Mouse (Mus musculus) liver, embryonic 11.5 days (tissue): Measurements from ENCODE around the gene Tmem198b. TPM values are rescaled to one million over a fixed set of nuclear protein-coding genes. Genes with fewer than 3 reads are reported as not detected.
"Not testable (repeated sequence)": the region's sequence is repeated elsewhere in the genome, so short reads cannot be mapped to it uniquely, and the experiment has no call there.

Source experiments
- ATAC-seq: fragments of 200-750 bp; cut with Nextera tagmentation; replicated peaks from 2 replicates; pipeline ENCODE4 v1.8.0; 2017; ENCODE audit warnings: moderate number of reproducible peaks, mild to moderate bottlenecking, moderate TSS enrichment, moderate library complexity; ENCODE audit not compliant: low FRiP score
- DNase-seq: peaks from one replicate; pipeline ENCODE4 v3.0.0-alpha.2; 2017; ENCODE audit warnings: low spot score
- H3K27ac ChIP-seq: fragments of 300-500 bp; sonication (generic); 2 replicates; pipeline ENCODE4 v1.5.1; 2014; ENCODE audit warnings: mild to moderate bottlenecking, low read depth, low read length, control low read depth
- H3K27me3 ChIP-seq: fragments of 300-500 bp; sonication (generic); replicated peaks from 2 replicates; pipeline ENCODE4 v1.6.1; 2014; ENCODE audit warnings: low read length, mixed read lengths; ENCODE audit not compliant: control insufficient read depth, insufficient read depth
- H3K36me3 ChIP-seq: fragments of 300-500 bp; sonication (generic); 2 replicates; pipeline ENCODE4 v1.6.1; 2014; ENCODE audit warnings: mild to moderate bottlenecking, low read length, moderate library complexity, mixed read lengths; ENCODE audit not compliant: control insufficient read depth, insufficient read depth
- H3K4me1 ChIP-seq: fragments of 300-500 bp; sonication (generic); replicated peaks from 2 replicates; pipeline ENCODE4 v1.6.1; 2014; ENCODE audit warnings: low read length, mixed read lengths; ENCODE audit not compliant: control insufficient read depth, insufficient read depth
- H3K4me2 ChIP-seq: fragments of 300-500 bp; sonication (generic); 2 replicates; pipeline ENCODE4 v1.6.1; 2014; ENCODE audit warnings: mild to moderate bottlenecking, control low read depth, moderate library complexity
- H3K4me3 ChIP-seq: fragments of 300-500 bp; sonication (generic); 2 replicates; pipeline ENCODE4 v1.5.1; 2014; ENCODE audit warnings: low read depth, low read length, control low read depth
- H3K9ac ChIP-seq: fragments of 300-500 bp; sonication (generic); 2 replicates; pipeline ENCODE4 v1.6.1; 2014; ENCODE audit warnings: low read depth, low read length, control low read depth
- H3K9me3 ChIP-seq: fragments of 300-500 bp; sonication (generic); 2 replicates; pipeline ENCODE4 v1.6.1; 2016; ENCODE audit warnings: low read length, inconsistent platforms, mixed read lengths; ENCODE audit not compliant: control insufficient read depth
- whole genome bisulfite sequencing: fragments of 180-500 bp; shearing (Covaris S2); extraction: QIAGEN DNeasy Blood & Tissue Kit; methylation state at CpG from one replicate; pipeline ENCODE4 v1.1.7; 2014; 5-methylcytosine and 5-hydroxymethylcytosine counted together
- polyA plus RNA-seq: library from polyadenylated mRNA; unstranded; fragments of >200 nt; fragmentation: Nextera tagmentation; extraction: Ambion mirVana; gene quantifications from 2 replicates; pipeline ENCODE4 v1.2.1, GENCODE M21; 2014

Gene Tmem198b
- polyA plus RNA-seq, 1 experiment from 2014 or later, result 8.1 TPM

DNA sequence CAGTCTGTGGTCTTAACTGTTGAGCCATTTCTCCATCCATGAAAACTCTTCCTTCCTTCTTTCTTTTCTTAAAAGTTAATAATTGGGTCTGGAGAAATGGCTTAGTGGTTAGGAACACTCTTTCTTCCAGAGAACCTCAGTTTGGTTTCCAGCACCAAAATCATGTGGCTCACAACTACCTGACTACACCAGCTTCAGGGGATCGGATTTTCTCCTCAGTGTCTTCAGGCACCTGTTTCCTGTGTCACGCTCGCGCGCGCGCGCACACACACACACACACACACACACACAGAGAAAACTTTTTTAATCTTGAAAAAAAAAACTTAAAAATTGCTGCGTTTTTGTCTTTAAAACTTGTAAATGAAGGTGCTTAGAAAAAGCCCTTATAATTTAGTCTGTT, 19.7 kb upstream of the Tmem198b start:
- Histone ChIP-seq H3K4me1 (peaks cover 17% of the 10 kb centered on the region), H3K27ac (no peak overlapping the region), H3K9ac (no peak overlapping the region), H3K27me3 (no peaks in the 10 kb centered on the region), H3K36me3 (no peaks in the 10 kb centered on the region; the same call in 1 of the 2 replicates), H3K9me3 (no peaks in the 10 kb centered on the region), H3K4me3 (no peak overlapping the region), H3K4me2 (peak overlapping the region; percentile 20; the same call in 1 of the 2 replicates)
- no peak for ATAC-seq
- WGBS, result 93% methylated on average over 9 of the region's 9 CpGs
- no peak for DNase-seq

DNA sequence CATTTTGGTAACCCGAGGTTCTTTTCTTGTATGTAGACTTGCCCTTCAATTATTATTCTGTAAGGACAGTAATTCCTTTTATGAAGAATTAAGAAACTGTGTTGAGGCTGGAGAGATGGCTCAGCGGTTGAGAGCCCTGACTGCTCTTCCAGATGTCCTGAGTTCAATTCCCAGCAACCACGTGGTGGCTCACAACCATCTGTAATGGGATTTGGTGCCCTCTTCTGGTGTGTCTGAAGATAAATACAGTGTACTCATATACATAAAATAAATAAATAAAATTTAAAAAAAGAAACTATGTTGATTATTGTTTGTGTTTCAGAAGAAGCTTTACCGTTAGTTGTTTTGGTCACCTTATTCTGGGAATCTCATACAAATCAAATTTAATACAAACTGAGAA, 18.9 kb upstream of the Tmem198b start:
- Histone ChIP-seq H3K4me1 (peaks cover 17% of the 10 kb centered on the region), H3K4me2 (peak overlapping the region; percentile 92), H3K4me3 (peak overlapping the region; percentile 91)
- H3K36me3 ChIP-seq, H3K9me3 ChIP-seq, H3K27ac ChIP-seq, H3K9ac ChIP-seq, DNase-seq, ATAC-seq, H3K27me3 ChIP-seq: not testable (repeated sequence)
- whole genome bisulfite sequencing, result 64% methylated on average over 4 of the region's 4 CpGs

DNA sequence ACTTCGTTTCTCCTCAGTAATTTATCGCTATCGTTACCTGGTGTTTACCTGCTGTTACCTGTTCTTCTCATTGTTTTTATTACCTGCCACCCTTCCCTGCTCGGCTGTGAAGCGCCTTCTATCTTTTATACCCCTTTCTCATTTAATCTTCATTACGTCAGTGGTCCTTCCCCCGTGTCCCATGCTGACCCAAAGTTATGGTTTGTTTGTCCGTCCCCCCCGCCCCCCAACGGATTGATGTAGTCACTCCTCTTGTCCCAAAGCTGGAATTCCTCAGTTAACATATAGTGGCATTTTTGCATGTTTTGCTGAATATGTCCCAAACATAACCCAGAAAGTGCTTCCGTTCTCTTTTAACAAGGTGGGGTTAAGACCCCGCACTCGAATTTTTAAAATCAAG, 18.0 kb upstream of the Tmem198b start:
- ATAC-seq (no peak), DNase-seq (peak; percentile 35)
- Histone ChIP-seq H3K27ac (peak overlapping the region; percentile 64; the same call in 1 of the 2 replicates), H3K9me3 (no peaks in the 10 kb centered on the region), H3K4me3 (peak overlapping the region; percentile 91), H3K27me3 (no peaks in the 10 kb centered on the region), H3K36me3 (peaks cover 6% of the 10 kb centered on the region; the same call in 1 of the 2 replicates), H3K4me1 (peaks cover 17% of the 10 kb centered on the region), H3K9ac (peak overlapping the region; percentile 90), H3K4me2 (peak overlapping the region; percentile 92)
- WGBS, result 3% methylated on average over 13 of the region's 13 CpGs

DNA sequence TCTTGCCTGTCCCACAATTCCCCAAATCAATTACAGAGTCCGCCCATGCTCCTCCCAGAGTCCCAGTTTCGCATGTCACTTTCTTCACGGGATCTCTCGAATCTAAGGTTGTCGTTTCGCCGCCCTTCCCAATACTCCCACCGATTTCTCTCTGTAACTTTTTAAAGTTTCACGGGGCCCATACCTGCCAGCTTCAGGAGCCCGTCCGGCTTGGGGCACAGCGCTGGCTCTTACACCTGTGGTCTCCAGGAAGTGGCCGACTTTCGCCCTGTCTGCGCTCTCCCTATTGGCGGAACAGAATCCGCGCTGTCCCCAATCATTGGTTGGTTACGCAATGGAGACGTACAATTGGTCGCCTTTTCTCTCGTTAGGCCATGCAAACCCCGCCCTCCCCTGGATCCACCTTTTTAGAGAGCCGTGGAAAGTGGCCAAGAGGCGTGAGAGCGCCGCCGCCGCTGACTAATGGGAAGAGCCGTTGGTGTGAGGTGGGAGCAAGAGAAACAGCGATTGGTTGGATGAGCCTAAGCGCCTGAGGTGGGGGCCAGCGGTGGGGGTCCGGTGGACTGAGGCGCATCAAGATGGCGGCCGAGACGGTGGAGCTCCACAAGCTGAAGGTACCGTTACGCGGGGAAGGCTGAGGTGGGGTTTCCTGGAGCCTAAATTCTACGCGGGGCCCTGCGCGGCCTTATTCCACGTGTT, 17.3 kb upstream of the Tmem198b start, which contains the start of gene Ormdl2:
Gene Ormdl2, minus strand, starts transcription at position 288 of the 699 bp plus-strand sequence.
- Histone ChIP-seq H3K4me2 (peak within 1 kb of the TSS; percentile 92), H3K9me3 (no peaks in the 10 kb centered on the region), H3K27ac (peak within 1 kb of the TSS; percentile 64; the same call in 1 of the 2 replicates), H3K4me3 (peak within 1 kb of the TSS; percentile 91), H3K4me1 (peaks cover 17% of the 10 kb centered on the region), H3K36me3 (peaks cover 11% of the 10 kb centered on the region), H3K27me3 (no peaks in the 10 kb centered on the region), H3K9ac (peak within 1 kb of the TSS; percentile 90)
- ATAC-seq (peak; percentile 99), DNase-seq (peak; percentile 97)
- WGBS, result under 1% methylated on average over 46 of the region's 46 CpGs

DNA sequence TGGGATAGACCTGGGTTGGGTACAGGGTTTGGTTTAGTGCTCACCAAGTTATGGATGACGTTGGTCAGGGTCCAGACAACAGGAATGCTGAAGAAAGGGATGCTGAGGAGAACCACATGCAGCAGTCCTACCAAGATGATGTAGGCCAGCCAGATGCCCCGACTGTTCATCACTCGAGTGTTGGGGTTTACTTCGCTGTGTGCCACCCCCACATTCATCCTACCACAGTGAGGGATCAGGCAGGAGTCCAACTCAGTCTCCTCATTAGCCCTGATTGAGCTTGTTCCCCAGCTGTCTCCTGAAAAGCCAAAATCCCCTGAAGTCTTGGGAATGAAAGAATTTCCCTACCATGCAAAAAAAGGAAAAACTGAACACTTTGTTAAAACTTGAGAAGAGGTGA, 16.0 kb upstream of the Tmem198b start:
- H3K4me1 ChIP-seq, result peaks cover 17% of the 10 kb centered on the region
- no peaks in the 10 kb centered on the region for H3K27me3 ChIP-seq
- ATAC-seq (no peak), DNase-seq (no peak)
- WGBS, result 89% methylated on average over 4 of the region's 4 CpGs
- peaks cover 19% of the 10 kb centered on the region for H3K36me3 ChIP-seq
- H3K9ac ChIP-seq, result no peak overlapping the region
- H3K9me3 ChIP-seq, result no peaks in the 10 kb centered on the region
- H3K4me3 ChIP-seq, result peak overlapping the region; percentile 91
- no peak overlapping the region for H3K27ac ChIP-seq
- peak overlapping the region; percentile 87 for H3K4me2 ChIP-seq

DNA sequence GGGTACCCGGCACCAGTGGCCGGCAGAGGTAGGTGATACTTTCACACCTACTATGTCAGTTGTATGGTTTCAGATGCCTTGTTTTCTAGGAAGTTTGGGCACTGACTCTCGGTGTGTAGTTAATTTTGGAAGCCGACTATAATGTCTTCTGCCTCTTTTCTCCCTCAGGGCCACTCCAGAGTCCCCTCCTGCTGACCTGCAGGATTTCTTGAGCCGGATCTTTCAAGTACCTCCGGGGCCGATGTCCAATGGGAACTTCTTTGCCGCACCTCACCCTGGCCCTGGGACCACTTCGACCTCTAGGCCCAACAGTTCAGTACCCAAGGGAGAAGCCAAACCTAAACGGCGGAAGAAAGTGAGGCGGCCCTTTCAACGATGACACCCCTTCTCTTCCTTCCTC, 12.9 kb upstream of the Tmem198b start, which contains the start of gene Sarnp:
Gene Sarnp, plus strand, starts transcription at position 301 of the 400 bp plus-strand sequence.
- Histone ChIP-seq H3K4me3 (no peak within 1 kb of the TSS), H3K9me3 (no peaks in the 10 kb centered on the region), H3K27me3 (no peaks in the 10 kb centered on the region), H3K4me1 (peaks cover 4% of the 10 kb centered on the region; the same call in 1 of the 2 replicates), H3K27ac (no peak within 1 kb of the TSS), H3K36me3 (peaks cover 28% of the 10 kb centered on the region), H3K9ac (no peak within 1 kb of the TSS), H3K4me2 (no peak within 1 kb of the TSS)
- ATAC-seq, result no peak
- no peak for DNase-seq
- WGBS, result 91% methylated on average over 13 of the region's 13 CpGs

DNA sequence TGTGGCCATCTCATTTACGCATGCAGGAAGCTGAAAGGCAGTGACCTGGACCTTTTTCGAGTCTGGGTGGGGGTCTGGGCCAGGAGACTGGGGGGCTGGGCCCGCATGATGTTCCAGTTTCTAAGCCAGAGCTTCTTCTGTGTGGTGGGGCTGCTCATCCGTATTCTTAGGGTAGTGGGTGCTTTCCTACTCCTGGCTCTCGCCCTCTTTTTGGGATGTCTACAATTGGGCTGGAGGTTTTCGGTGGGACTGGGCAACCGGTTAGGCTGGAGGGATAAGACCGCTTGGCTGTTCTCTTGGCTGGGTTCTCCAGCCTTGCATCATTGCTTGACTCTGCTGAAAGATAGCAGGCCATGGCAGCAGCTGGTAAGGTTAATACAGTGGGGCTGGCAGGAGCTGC, 2.8 kb upstream of the Tmem198b start:
- Histone ChIP-seq H3K4me2 (peak overlapping the region; percentile 65), H3K4me1 (peaks cover 32% of the 10 kb centered on the region), H3K27ac (no peak overlapping the region), H3K9ac (peak overlapping the region; percentile 52), H3K9me3 (no peaks in the 10 kb centered on the region), H3K36me3 (peaks cover 5% of the 10 kb centered on the region; the same call in 1 of the 2 replicates), H3K27me3 (no peaks in the 10 kb centered on the region), H3K4me3 (peak overlapping the region; percentile 69)
- WGBS, result 83% methylated on average over 8 of the region's 8 CpGs
- no peak for DNase-seq
- no peak for ATAC-seq

DNA sequence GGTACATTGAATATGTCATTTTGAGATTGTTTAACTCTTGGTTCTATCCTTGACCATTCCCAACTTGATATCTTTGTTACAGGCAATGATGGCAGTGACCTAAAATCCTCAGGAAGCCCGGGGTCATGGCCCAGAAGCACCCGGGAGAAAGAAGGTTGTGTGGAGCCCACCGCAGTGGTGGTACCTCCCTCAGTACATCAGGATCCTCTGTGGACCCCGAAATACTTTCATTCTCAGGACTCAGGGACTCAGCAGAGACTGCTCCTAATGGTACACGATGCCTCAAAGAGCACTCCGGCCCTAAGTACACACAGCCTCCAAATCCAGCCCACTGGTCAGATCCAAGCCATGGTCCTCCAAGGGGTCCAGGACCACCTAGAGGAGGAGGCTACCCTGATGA, 1.9 kb upstream of the Tmem198b start:
- WGBS, result 52% methylated on average over 6 of the region's 6 CpGs
- peak overlapping the region; percentile 69 for H3K4me3 ChIP-seq
- DNase-seq, result no peak
- H3K36me3 ChIP-seq, result peaks cover 5% of the 10 kb centered on the region; the same call in 1 of the 2 replicates
- peak overlapping the region; percentile 65 for H3K4me2 ChIP-seq
- H3K27me3 ChIP-seq, result no peaks in the 10 kb centered on the region
- H3K9ac ChIP-seq, result peak overlapping the region; percentile 57
- no peak for ATAC-seq
- peak overlapping the region; percentile 87 for H3K27ac ChIP-seq
- no peaks in the 10 kb centered on the region for H3K9me3 ChIP-seq
- H3K4me1 ChIP-seq, result peaks cover 32% of the 10 kb centered on the region
